Mouse (Mus musculus): Measurements from ENCODE around the gene Fgfr2. TPM values are rescaled to one million over a fixed set of nuclear protein-coding genes. Genes with fewer than 3 reads are reported as not detected.

Gene Fgfr2
- polyA plus RNA-seq, 1 experiment from 2014 or later, result not detected

DNA sequence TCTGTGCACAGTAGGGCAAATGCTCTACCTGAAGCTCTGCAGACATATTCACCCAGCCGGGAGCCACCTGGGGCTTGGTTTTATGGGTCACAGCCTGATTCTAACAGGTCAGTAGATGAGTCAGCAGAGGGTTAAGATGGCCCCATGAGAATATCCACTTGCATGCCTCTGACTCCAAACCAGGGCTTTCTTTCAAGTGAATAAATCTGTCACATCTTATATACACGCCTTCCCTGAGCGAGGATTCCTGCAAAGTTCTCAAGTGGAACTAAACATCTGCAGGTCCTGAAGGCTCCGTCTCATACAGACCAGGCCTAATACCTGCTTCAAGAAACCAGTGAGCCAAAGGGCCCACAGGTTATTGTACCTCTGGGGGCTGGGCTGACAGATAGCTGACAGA is 2872.2 kb downstream of the Fgfr2 start:
- H3K36me3 ChIP-seq (ENCODE audit: inconsistent target), result no peaks in the 10 kb centered on the region
- no peak overlapping the region for H3K4me3 ChIP-seq (ENCODE audit: inconsistent target)
- H3K27ac ChIP-seq, result no peak overlapping the region
- 95% methylated on average over 4 of the region's 4 CpGs for WGBS (ENCODE audit: missing documents)
- no peaks in the 10 kb centered on the region for H3K79me2 ChIP-seq (ENCODE audit: inconsistent target)

DNA sequence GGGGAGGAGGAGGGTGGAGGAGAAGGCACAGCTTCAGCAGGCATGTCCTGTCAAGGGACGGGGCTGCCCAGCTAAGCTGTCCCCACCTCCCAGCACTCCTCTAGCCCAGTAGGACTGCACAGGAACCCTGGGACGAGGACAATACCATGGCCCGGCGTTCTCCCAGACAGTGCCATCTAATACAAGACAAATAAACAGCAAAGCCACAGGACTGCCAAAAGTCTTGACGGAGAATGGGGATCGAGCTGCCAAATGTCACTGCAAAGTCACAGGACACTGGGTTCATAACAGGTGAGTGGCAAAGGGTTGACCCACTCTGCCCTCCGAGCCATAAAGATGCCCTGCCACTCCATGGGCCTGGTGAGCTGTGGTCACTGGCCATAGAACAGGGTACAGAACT is 2874.7 kb downstream of the Fgfr2 start:
- WGBS (ENCODE audit: missing documents), result 80% methylated on average over 7 of the region's 7 CpGs
- no peaks in the 10 kb centered on the region for H3K36me3 ChIP-seq (ENCODE audit: inconsistent target)
- H3K4me3 ChIP-seq (ENCODE audit: inconsistent target), result no peak overlapping the region

DNA sequence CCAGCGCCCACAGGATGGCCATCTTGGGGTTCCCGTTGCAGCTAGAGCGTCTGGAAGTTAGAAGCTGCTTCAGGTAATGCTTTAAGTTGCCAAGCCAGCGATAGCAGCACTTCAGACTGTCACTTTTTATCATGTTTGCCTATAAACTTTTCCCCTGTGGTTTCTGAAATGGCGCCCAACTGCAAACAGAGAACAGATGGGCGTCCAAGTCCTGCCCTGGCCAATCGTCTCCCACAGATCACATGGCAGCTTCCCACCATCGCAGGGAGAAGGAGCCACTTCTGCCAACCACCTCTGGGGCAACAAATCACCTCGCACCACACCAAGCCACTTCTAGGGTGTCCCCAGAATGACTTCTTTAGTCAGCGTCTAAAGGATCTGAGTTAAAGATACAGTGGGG is 2875.3 kb downstream of the Fgfr2 start:
- WGBS (ENCODE audit: missing documents), result 83% methylated on average over 10 of the region's 10 CpGs
- Histone ChIP-seq H3K4me3 (ENCODE audit: inconsistent target) (no peak overlapping the region), H3K36me3 (ENCODE audit: inconsistent target) (no peaks in the 10 kb centered on the region), H3K27ac (no peak overlapping the region), H3K79me2 (ENCODE audit: inconsistent target) (no peaks in the 10 kb centered on the region)

More for the DNA sequence above, 2874.7 kb downstream of the Fgfr2 start:
- no peak overlapping the region for H3K27ac ChIP-seq
- no peaks in the 10 kb centered on the region for H3K79me2 ChIP-seq (ENCODE audit: inconsistent target)

DNA sequence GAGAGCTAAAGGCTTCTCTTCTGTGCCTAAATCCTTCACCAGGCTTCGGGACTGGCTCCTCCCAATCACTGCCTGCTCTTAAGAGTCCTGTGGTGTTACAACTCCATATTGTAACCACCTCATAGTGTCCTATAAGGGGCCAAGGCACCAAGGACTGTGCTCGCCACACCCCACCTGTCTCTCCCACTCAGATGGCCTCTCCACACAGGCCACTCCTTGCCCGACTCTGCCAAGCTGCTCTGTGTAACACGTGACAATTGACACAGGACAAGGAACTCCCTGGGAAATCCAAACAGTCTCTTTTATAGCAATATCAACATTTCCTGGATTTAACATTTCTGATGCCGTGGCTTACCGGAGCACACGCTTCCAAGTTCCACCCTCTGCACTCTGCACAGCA is 2876.7 kb downstream of the Fgfr2 start:
- H3K4me3 ChIP-seq (ENCODE audit: inconsistent target), result no peak overlapping the region
- no peaks in the 10 kb centered on the region for H3K79me2 ChIP-seq (ENCODE audit: inconsistent target)
- WGBS (ENCODE audit: missing documents), result 83% methylated on average over 7 of the region's 7 CpGs
- no peak overlapping the region for H3K27ac ChIP-seq
- H3K36me3 ChIP-seq (ENCODE audit: inconsistent target), result no peaks in the 10 kb centered on the region

DNA sequence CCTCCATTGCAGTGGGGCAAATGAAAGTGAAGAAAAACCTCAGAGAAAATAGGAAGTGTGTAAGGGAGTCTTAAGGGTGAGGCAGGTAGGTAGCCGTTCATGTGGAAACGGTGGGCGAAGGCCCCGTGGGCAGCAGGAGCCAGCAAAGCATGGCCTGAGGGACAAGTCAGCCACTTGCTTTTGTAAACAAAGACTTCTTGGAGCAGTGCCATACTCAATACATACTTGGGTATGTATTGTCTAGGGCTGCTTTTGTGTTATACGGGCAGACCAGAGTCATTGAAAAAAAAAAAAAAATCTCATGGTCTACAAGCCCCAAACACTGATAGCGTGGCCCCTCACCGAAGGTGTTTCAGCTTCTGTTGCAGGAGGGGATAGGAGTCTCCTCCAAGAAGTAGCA is 2878.6 kb downstream of the Fgfr2 start:
- Histone ChIP-seq H3K4me3 (ENCODE audit: inconsistent target) (no peak overlapping the region), H3K79me2 (ENCODE audit: inconsistent target) (no peaks in the 10 kb centered on the region), H3K36me3 (ENCODE audit: inconsistent target) (no peaks in the 10 kb centered on the region), H3K27ac (no peak overlapping the region)
- WGBS (ENCODE audit: missing documents), result 60% methylated on average over 7 of the region's 7 CpGs

DNA sequence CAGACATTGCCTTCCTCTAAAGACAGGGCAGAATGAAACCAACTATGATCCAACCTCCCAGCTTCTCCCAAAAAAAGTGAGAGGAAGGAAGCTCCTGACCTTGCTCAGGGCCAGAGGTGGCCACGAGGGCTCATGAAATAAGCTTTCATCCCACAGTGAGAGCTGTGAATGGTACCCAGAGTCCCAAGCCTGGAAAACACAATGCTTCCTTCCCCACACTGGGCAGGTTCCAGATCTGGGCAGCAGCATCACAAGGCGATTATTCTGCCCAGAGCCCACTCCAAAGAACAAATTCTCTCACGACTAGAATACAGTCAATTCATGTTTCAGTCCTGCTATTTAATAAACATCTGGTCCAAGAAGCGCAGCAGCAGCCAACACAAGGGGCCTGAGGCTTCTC is 2879.3 kb downstream of the Fgfr2 start:
- Histone ChIP-seq H3K79me2 (ENCODE audit: inconsistent target) (no peaks in the 10 kb centered on the region), H3K36me3 (ENCODE audit: inconsistent target) (no peaks in the 10 kb centered on the region), H3K27ac (no peak overlapping the region), H3K4me3 (ENCODE audit: inconsistent target) (no peak overlapping the region)
- WGBS (ENCODE audit: missing documents), result 78% methylated on average over 4 of the region's 4 CpGs

DNA sequence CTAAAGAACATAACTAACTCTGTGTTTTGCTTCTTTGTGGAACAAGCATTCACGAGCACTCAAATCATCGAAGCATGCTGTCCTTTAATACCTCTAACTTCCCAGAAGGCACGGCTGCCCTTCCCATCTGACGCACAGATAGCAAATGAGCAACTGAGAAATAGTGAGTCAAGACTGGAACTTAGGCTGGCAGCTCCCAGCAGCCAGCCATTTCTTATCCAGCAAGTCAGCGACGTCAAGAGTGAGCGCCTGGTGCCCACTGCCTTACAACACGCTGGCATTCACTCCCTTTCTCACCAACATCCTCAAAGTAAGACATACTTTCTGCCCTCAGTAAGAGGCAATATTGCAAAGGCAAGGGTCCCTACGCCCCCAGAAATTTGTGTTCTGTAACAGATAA is 2883.0 kb downstream of the Fgfr2 start:
- H3K4me3 ChIP-seq (ENCODE audit: inconsistent target), result no peak overlapping the region
- WGBS (ENCODE audit: missing documents), result 93% methylated on average over 9 of the region's 9 CpGs
- H3K79me2 ChIP-seq (ENCODE audit: inconsistent target), result no peaks in the 10 kb centered on the region
- H3K27ac ChIP-seq, result no peak overlapping the region
- no peaks in the 10 kb centered on the region for H3K36me3 ChIP-seq (ENCODE audit: inconsistent target)

DNA sequence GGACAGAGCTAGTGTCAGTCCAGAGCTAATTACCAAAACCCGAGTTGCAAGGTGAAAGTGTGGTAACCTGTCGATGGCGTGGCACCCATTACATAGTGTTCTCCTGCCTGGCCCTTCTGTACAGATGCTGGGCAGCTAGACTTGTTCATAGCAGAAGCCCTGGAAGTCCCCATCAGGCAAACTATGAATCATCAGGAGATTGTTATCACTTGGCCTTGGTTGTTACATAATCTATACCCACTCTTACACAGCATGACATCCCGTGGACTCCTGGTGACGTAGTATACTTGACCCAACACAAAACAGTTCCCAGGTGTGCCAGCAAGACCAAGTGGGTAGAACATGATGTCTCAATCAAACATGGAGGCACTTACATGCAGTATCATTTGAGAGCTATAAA is 2885.9 kb downstream of the Fgfr2 start:
- no peak overlapping the region for H3K4me3 ChIP-seq (ENCODE audit: inconsistent target)
- H3K36me3 ChIP-seq (ENCODE audit: inconsistent target), result no peaks in the 10 kb centered on the region
- 84% methylated on average over 5 of the region's 5 CpGs for WGBS (ENCODE audit: missing documents)
- H3K79me2 ChIP-seq (ENCODE audit: inconsistent target), result no peaks in the 10 kb centered on the region
- no peak overlapping the region for H3K27ac ChIP-seq

DNA sequence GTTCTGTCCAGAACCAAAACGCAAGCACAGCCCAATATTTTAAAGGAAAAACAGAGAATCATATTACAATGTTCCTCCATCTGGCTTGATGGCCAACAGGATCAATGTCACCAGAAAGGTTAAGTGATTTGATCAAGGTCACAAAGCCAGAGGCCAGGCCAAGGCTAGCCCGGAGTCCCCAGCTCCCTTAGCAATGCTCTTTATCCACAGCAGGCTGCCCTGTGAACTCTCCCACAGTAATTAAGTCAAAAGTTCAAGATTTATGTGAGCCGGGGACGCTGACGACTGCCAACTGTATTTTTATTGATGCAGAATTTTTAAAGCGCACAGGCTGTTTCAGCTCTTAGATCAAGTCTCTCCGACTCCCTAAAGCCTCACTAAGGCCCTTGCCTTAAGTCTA is 2889.4 kb downstream of the Fgfr2 start:
- Histone ChIP-seq H3K36me3 (ENCODE audit: inconsistent target) (no peaks in the 10 kb centered on the region), H3K4me3 (ENCODE audit: inconsistent target) (no peak overlapping the region), H3K79me2 (ENCODE audit: inconsistent target) (no peaks in the 10 kb centered on the region), H3K27ac (no peak overlapping the region)
- WGBS (ENCODE audit: missing documents), result 92% methylated on average over 7 of the region's 7 CpGs

DNA sequence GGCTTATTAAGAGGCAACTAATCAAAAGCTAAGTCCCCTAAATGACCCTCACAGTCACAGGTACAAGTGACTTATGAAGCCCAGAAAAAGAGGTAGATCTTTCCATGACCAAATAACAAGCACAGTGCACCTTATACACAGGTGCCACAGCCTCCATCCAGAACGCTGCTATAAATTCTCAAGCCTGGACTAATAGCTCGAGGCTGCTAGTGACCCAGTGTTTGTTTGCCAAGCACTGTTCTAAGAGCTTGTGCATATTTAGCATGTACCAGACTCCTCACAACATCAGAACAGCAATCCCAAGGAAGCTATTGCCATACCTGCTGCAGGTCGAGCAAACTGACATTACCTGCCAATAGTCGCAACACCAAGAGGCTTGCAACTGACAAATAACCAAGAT is 2893.1 kb downstream of the Fgfr2 start:
- Histone ChIP-seq H3K4me3 (ENCODE audit: inconsistent target) (no peak overlapping the region), H3K27ac (no peak overlapping the region), H3K79me2 (ENCODE audit: inconsistent target) (no peaks in the 10 kb centered on the region), H3K36me3 (ENCODE audit: inconsistent target) (no peaks in the 10 kb centered on the region)
- WGBS (ENCODE audit: missing documents), result 90% methylated on average over 4 of the region's 4 CpGs

DNA sequence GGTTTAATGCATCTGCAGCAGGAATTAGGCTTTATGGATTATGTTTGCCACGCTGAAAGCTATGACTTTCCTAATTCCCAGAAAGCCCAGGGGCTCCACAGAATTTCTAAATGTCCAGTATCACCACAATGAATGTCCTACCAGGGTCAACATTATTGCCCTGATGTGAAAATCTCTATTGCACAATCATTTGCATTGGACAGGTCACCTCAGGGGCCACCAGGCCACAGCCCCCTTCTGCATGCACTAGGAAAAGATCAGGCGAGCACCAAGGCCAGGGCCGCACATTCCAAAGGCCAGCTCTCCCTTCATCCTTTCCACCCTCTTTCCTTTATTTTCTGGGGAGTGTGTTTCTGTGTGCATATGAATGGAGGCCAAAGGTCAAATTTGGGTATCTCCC is 2897.9 kb downstream of the Fgfr2 start:
- Histone ChIP-seq H3K4me3 (ENCODE audit: inconsistent target) (no peak overlapping the region), H3K27ac (no peak overlapping the region), H3K79me2 (ENCODE audit: inconsistent target) (no peaks in the 10 kb centered on the region), H3K36me3 (ENCODE audit: inconsistent target) (no peaks in the 10 kb centered on the region)
- WGBS (ENCODE audit: missing documents), result 81% methylated on average over 3 of the region's 3 CpGs

DNA sequence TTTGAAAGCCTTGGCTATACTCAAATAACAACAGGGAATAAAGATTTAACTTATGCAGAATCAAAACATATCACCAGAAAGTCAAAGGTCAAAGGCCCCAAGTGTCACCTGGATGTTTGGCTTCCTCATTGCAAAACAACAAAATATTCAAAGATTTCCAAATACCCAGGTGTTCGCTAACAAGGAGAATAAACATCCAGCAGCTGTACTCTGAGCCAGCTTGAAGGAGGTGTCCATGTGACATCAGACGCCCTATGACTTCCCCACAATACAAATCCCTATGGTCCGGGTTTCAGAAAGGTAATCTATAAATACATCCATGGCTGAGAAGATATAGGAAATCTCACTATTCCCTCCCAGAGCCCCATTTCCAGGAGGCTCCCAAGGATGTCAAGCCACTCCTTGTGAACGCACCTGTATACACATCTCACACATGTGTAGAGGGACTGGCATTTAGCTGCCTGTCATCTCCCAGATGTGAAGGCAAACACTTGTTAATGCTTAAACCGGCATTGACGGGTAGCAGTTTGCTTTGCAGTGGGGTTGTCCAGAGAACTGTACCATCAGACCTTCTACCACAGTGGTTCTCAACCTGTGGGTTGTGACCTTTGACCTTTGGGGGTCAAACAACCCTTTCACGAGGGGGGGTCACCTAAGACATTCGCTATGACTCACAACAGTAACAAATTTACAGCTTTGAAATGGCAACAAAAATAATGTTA is 2900.4 kb downstream of the Fgfr2 start:
- Histone ChIP-seq H3K27ac (no peak overlapping the region), H3K79me2 (ENCODE audit: inconsistent target) (no peaks in the 10 kb centered on the region), H3K36me3 (ENCODE audit: inconsistent target) (no peaks in the 10 kb centered on the region), H3K4me3 (ENCODE audit: inconsistent target) (no peak overlapping the region)
- 87% methylated on average over 8 of the region's 8 CpGs for WGBS (ENCODE audit: missing documents)

DNA sequence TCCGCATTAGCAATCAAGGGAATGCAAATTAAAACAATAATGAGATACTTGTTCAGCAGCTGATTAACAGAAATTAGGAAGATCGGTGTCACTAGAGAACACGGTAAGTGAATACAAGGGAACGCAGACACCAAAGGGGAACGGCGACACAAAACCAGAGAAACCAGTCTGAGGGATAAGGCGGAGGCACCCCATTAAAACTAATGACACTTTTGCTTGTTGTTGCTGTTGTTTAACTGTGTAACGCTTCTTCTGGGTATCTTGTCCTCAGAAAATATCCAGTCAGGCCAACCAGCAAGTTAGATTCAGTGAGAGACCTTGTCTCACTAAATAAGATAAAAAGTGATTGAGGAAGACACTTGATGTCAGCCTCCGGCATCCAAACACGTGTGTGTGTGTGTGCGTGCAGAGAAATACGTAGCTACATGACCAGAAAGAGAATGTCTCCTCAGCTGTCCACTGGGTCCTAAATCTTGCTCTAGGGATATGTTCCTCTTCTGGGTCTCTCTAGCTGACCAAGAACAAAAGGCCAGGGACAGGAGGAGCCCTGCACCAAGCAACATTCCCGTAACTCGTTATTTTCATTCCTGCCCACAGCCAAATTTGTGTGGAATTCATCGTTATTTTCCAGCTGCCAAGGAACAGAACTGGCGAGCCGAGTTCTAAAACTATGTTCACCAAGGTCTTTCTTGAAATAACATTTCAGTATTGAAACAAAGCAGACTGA is 2901.3 kb downstream of the Fgfr2 start:
- Histone ChIP-seq H3K4me3 (ENCODE audit: inconsistent target) (no peak overlapping the region), H3K27ac (no peak overlapping the region), H3K36me3 (ENCODE audit: inconsistent target) (no peaks in the 10 kb centered on the region), H3K79me2 (ENCODE audit: inconsistent target) (no peaks in the 10 kb centered on the region)
- 91% methylated on average over 17 of the region's 17 CpGs for WGBS (ENCODE audit: missing documents)

DNA sequence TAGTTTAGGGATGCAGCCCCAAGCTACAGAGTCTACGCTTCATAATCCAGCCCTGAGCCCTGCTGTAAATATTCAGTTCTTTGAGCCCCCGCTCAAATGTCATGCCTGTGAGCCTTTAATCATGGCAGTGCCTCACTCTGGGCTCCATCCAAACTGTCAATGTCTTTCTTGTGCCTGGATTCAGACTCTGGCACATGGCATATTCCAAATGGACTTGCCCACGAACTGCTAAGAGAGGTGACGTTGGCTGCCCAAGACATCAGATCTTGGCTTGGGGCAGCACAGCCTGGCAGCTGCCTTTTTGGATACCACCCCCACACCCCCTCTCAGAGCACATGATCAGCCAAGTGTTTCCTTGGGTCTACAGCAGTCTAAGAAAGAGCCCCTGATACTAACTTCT is 2902.5 kb downstream of the Fgfr2 start:
- H3K27ac ChIP-seq, result no peak overlapping the region
- WGBS (ENCODE audit: missing documents), result 88% methylated on average over 4 of the region's 4 CpGs
- H3K36me3 ChIP-seq (ENCODE audit: inconsistent target), result no peaks in the 10 kb centered on the region
- no peaks in the 10 kb centered on the region for H3K79me2 ChIP-seq (ENCODE audit: inconsistent target)
- H3K4me3 ChIP-seq (ENCODE audit: inconsistent target), result no peak overlapping the region

DNA sequence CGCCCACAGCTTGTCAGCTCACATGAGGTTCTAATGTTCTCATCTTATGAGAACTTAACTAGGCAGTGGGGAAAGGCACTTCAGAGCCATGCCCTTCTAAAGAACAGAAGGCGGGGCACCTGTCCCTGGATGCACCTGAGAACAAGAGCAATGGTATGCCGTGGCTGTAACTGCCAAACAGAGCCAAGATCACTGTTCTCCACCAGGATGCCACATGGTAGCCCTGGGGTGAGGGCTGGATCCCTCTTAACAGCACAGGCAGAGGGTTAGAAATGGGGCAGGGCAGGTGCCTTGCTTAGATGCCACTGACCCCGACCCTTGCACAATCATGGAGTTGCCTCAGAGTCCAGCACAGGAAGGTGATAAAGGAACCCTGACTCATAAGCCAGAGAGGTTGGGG is 2903.3 kb downstream of the Fgfr2 start:
- H3K27ac ChIP-seq, result no peak overlapping the region
- H3K79me2 ChIP-seq (ENCODE audit: inconsistent target), result no peaks in the 10 kb centered on the region
- 80% methylated on average over 4 of the region's 4 CpGs for WGBS (ENCODE audit: missing documents)
- H3K4me3 ChIP-seq (ENCODE audit: inconsistent target), result no peak overlapping the region
- no peaks in the 10 kb centered on the region for H3K36me3 ChIP-seq (ENCODE audit: inconsistent target)

Measured in macrophage (primary cell).